Mouse (Mus musculus): ENCODE results near the gene Ankrd24.

Gene Ankrd24

DNA sequence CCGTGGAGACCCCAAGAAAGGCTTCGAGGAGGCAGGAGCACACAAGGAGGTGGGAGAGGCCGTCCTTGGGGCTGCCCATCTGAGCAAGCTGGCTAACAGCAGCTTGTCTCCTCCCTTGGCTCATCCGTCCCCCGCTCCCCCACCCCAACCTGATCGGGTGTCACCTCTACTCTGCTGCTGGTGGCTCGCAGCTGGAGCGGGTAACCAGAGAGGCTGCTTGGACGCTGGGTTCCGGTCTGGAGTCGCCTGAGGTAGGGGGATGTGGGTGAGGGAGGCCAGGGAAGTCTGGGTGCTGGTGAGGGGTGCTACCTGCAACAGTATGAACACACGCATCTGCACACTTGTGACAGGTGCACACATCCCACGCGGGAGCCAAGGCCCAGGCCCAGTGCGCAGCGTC lies at the start of gene Ankrd24:
TSS of gene Ankrd24 (plus strand) at position 151 of the 400 bp plus-strand sequence.
- no peak for DNase-seq

- no peak for DNase-seq
These were observed 48.4 kb upstream of the Ankrd24 start for GRCm38 (mm10) chr10:81579967-81580366.

- no peak for DNase-seq
These were observed 47.8 kb upstream of the Ankrd24 start for GRCm38 (mm10) chr10:81580441-81581070.

DNA sequence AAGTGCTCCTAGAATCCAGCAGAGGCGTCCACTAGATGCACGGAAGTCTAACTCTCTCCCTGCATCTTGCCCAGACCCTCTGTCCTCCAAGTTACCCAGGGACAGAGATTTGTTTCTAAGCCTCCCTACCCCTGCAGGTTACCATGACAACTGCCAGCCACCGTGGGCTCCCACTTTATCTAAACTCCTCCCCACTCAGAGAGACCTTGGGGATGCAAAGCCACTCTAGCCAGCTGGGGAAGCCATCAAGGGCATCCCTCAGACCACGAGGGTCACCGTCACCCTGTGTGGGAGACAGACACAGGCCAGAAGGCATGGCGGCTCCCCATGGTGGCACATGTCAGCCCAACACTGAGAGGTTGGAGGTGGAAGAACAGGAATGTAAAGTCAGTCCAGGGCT lies 45.0 kb upstream of the Ankrd24 start:
- DNase-seq: no peak

- DNase-seq: peak; percentile 93
These were observed 39.6 kb upstream of the Ankrd24 start for GRCm38 (mm10) chr10:81588739-81589138.

- DNase-seq: peak; percentile 74
These were observed 36.5 kb upstream of the Ankrd24 start for GRCm38 (mm10) chr10:81591846-81592245.

- peak; percentile 90 for DNase-seq
These were observed 35.7 kb upstream of the Ankrd24 start for GRCm38 (mm10) chr10:81592631-81593030.

DNA sequence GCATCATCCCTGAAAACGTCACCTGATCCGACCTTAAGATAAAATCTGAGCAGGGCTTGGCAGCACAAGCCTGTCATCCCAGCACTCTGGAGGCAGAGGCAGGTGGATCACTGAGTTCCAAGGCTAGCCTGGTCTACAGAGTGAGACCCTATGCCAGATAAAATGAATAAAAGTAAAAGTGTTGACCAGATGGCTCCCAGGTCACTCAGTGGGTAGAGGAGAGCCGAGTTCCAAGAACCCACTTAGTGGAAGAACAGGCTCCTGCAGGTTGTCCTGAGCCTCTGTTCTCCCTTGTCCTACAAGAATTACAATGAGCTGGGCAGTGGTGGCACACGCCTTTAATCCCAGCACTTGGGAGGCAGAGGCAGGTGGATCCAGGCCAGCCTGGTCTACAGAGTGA lies 35.1 kb upstream of the Ankrd24 start:
- peak; percentile 81 for DNase-seq

- DNase-seq: peak; percentile 90
These were observed 34.4 kb upstream of the Ankrd24 start for GRCm38 (mm10) chr10:81593935-81594334.

DNA sequence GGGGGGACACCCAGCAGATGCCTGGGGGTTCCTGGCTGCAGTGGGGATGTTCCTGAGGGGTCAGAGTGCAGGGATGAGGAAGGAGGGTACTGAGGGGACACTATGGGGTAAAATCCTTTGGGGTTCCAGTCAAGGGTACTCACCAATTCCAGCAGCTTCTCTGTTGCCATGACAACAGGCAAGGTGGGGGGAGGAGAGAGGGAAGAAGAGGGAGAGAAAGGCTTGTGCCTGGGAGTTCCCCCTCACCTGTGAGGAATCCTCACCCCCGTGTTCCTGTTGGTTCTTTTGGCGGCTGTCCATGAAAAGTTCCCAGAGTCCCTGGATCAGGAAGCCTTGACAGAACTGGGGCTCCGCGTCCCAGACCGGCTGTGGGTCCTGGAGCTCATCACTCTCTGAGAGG lies 32.7 kb upstream of the Ankrd24 start:
- peak; percentile 93 for DNase-seq

GRCm38 (mm10) chr10:81596611-81597010 lies 31.7 kb upstream of the Ankrd24 start:
- peak; percentile 97 for DNase-seq

DNA sequence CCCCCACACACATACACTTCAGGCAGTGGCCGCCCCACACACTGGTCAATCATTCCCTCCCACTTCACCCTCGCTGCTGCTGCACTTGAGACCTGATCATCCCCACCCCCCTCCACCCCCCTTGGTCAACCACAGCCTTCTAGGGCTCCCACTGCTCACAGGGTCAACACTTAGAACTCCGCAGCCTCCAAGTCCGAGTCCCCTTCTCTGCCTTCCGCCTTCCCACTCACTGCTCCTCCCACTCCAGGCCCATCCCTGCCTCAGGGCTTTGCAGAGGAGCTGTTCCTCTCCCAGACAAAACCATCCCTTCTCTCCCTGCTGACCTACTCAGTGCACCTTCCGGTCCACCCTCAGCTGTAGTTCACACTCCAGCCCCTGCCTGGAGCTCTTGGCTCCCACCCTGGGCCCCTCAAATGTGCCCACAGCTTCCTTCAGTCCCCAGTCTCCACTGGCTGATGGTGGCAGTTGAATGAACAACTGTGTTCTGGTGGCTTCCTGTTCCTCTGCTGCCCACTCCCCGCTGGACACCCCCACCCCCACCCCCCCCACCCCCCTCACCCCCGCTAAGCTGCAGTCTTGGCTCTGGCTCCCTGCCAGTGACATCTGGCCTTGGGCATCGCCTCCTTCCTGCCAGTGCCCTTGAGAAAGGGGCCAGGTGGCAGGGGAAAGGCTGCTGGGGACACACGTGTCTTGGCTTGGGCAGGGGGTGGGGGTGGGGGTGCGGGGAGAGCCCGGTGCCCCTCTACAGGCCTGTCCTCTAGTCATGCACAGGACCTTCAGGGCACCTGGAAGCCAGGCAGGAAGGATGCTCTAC lies 31.0 kb upstream of the Ankrd24 start:
- peak; percentile 97 for DNase-seq

DNA sequence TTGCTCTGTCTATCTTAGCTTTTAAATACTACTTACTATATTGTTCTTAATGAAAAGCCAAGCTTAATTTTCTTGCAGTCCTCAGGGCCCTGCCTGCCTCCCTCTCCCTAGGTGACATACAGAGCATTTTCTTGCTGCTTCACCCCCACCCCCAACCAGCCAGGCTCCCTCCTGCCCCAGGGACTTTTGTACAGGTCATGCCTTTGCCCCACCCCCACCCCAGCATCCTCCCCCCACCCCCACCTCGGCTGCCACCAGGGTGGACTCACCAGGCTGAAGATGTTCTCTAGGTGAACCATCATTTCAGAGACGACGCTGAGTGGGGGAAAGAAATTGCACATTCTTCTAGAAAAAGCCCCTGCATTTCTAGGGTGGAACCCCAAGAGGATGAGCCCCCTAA lies 30.0 kb upstream of the Ankrd24 start:
- DNase-seq: peak; percentile 81

DNA sequence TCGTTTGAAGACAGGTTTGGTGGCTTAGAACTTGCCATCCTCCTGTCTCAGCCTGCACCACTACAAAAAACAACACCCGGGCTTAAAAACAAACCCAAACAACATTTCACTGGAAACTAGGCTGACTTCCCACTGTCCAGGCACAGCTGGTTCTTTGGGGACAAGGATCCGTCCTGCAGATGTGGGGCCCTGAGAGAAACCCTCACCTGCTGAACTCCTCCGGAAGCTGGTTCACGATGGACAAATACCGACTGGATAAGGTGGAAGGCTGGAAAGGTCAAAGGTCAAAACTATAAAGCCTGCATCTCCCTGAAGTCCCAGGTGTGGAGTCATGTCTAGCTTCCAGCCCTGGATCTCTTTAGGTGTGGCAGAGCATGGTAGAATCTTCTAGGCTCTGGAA lies 29.5 kb upstream of the Ankrd24 start:
- DNase-seq: peak; percentile 89

- DNase-seq: peak; percentile 92
These were observed 28.7 kb upstream of the Ankrd24 start for GRCm38 (mm10) chr10:81599630-81600029.

GRCm38 (mm10) chr10:81600096-81600495 lies 28.2 kb upstream of the Ankrd24 start:
- DNase-seq: peak; percentile 90

DNA sequence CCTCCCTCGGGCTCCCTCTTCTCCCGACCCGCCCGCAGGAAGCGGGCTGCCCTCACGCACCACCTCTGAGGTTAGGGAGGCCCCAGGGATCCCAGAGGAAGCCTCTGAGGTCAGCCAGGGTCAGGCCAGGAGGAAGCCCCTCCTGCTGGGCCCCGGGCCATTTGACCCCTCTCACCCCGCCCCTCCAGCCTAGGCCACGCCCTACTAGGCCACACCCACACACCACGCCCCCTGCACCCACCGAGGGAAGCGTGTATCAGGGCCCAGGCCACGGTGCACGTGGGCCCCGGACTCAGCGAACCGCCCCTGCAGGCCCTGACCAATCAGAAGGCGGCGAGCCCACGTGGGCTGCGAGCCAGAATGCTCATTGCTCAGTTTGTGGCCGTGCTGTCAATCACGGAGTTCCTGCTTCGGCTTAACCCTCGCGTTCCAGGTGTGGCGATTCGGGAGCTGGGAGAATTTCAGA lies 27.6 kb upstream of the Ankrd24 start, which contains the start of gene Tle6:
TSS of gene Tle6 (minus strand) at position 336 of the 466 bp plus-strand sequence.
- peak; percentile 100 for DNase-seq

GRCm38 (mm10) chr10:81601396-81601905 lies 26.9 kb upstream of the Ankrd24 start:
- DNase-seq: peak; percentile 93

GRCm38 (mm10) chr10:81602741-81603151 lies 25.6 kb upstream of the Ankrd24 start:
- DNase-seq: peak; percentile 94

- DNase-seq: peak; percentile 94
These were observed 24.0 kb upstream of the Ankrd24 start for GRCm38 (mm10) chr10:81604019-81604967.

- peak; percentile 98 for DNase-seq
These were observed 23.2 kb upstream of the Ankrd24 start for GRCm38 (mm10) chr10:81604968-81605665.

DNA sequence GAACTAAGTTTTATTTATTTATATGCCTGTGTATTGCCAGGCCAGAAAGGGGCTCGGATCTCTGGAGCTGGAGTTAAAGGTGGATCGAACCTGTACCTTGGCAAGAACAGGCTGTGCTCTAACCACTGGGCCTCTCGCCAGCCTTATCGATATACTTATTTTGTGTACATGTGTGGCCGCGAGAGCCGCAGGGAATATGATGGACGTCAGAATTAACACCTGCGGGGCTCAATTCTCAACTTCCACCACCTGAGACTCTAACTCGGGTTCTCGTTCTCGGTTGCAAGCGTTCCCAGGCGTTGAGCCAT lies 22.7 kb upstream of the Ankrd24 start:
- DNase-seq: no peak

Measured in heart, adult 11 months (tissue).